Mouse (Mus musculus) embryo, embryonic 9.5 days (tissue): Measurements from ENCODE around the gene Ebf1.

Experiments
- DNase-seq: peaks from one replicate; pipeline ENCODE4 v3.0.0-alpha.2; 2017; ENCODE audit errors: extremely low spot score

The Ebf1 gene

DNA sequence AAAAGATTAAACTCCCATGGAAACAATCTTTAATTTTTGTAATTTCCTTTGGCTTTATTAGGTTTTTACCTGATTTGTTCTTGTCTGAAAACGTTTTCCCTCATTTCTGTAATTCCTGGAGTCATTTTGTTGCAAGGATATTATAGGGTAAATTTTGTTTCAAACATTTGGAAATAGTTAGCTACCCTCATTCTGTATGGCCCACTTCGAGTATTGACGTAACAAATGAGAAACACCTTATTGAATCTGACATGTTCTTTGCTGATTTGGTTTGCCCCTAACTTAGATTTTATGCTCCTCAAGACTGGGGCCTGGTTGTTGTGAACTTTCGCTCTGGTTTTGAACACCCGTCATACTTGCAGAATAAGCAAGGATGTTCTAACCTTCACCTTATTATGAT lies 120.9 kb downstream of the Ebf1 start:
- DNase-seq = no peak

DNA sequence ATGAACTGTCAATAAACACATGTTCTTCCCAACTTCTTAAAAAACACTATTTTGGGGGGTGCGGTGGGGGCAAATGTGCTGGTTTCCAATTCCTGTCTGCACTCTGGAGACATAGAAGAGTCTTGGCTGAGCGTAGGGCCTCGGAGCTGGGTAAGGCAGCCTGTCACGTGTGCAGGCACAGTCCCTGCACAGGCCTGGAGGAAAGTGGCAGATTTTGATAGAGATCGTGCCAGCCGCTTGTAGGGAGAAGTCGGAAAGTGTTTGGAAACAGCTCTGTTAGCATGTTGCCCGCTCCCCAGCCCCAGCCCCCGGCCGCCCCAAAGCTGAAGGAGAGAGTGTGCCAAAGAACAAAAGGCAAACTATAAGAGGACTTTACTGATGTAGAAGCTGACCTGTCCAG lies 121.7 kb downstream of the Ebf1 start:
- peak; percentile 20 for DNase-seq

DNA sequence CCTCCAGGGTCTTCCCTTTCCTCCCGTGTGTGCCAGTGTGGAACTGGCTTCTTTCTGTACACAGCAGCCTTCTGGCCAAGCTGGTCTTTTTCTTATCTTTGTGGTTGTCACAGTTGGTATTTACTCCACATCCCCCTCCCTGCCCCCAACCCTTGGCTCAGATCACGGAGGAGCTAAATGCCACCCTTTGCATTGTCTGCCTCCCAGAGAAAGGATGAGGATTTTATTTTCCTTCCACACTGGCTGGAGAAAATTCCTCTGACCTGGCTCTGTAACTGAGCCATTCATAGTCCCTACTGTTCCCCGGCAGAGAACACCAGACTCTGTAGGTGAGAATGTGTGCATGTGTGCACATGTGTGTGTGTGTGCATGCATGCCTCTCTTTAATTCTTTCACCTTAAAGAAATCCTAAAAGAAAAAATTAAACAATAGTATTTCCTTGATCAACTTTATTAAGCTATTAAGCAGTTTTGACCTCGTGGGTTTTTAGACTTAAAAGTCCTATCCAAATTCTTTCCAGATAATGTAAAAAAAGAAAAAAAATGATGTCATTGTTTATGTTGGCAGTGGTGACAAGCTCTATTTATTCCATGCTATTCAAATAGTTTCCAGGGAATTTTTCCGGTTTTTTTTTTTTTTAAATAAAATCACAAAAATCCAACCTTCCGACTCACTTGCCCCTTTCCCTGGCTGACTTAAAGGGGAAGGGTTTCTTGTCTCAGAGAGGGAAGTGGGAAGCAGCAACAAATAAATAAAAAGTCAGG lies 123.3 kb downstream of the Ebf1 start:
- no peak for DNase-seq

DNA sequence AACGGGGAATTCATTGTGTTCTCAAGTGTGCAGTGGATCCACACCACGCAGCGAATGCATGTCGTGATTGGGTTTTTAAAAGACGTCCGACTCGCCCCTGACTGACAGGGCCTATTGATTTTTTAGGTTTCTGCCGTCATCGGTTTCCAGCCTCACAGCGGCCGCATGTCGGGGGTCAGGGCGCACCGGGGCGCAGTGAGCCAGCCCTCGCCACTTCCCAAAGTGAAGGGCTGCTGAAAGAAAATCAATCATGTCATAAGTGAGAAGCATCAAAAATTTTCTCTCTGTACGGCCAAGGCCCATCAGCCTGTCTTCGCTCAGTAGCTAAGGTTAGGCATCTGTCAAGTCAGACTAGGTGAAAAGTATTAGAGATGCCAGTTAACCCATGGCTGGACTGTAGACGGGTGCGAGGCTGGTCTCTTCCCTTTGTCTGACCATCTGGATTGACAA lies 124.0 kb downstream of the Ebf1 start:
- DNase-seq = peak; percentile 37

DNA sequence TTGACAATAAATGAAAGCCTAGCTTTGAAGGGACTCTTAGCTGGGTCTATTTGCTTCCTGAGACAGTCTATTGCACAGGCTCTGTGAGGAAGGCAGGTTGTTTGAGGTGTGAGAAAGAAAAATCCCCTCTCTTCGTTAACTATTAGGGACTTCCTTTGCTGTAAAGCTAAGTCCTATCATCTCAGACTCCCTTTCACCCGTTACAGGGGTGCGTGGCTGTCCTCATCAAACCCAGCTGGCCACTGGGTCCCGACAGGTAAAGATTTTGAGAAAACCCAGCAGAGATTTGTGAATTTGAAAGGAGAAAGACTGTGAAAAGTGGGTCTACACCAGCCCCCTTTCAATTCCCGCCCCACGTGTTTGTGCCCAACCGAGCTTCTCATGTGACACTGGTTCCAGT lies 127.3 kb downstream of the Ebf1 start:
- DNase-seq = no peak

DNA sequence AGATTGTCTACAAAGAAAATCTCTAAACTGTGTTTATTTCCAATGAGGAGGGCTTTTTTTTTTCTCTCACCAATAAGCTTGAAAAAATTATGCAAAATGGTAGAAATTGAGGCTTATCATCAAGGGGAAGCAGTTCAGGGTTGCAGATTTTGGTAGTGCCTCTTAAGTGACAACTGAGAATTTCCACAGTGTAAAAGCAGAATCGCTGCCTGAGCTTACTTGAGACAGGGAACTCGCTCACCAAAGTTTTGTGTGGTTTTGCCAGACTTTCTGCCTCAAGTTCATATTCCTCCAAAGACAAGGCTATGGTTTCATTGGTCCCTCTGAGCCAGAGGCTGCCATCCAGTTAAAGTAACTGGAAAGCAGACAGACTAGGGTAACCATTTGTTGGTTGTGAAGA lies 128.8 kb downstream of the Ebf1 start:
- DNase-seq = no peak

DNA sequence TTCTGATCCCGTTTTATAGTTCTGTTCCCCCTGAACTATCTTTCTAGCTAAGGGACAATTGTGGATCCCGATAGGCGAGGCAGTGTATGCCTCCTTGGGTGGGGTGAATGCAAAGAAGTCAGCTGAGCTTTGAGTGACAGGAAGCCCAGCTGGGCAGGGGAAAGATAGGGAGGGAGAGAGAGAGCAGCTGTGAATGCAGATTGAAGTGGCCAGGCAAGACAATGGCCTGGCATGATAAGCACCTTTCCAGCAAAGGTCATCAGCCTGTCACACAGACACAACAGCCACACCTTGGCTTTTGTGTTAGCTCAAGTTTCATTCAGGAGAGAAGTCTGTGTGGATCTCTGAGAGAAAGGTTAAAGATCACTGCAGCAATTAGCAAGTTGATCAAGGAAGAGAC lies 129.6 kb downstream of the Ebf1 start:
- peak; percentile 34 for DNase-seq

DNA sequence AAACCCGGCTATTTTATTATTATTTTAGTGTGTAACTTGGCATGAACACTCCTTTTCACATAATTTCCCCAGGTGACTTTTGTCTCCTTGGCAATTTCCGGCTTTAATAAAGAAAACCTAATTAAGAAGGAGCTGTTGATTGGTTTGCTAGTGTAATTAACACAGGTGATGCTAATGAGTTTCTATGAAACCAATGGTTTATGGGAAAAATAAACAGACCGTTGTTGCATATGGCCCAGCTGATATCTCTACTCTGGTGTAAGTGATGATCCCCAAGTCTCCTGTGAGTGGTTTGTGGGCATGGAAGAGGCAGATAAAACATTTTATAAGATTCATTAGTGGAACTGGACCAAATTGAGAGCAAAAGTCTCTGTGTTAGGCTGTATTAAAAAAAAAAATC lies 132.2 kb downstream of the Ebf1 start:
- no peak for DNase-seq

DNA sequence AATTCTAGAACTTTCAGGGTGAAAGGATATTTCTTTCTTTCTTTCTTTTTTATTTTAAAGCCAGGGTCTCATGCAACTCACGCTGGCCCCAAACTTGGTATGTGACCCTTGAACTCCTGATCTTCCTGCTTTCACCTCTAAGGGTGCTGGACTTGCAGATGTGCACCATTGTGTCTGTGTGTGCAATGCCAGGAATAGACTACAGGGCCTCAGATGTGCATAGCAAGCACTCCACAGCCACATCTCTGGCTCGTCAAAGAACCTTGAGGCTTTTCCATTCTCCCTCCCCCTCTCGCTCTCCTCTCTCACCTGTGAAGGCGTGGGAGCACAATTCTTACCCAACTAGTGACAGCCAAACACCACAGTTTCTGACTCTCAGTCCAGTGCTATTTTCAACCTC lies 137.2 kb downstream of the Ebf1 start:
- no peak for DNase-seq

DNA sequence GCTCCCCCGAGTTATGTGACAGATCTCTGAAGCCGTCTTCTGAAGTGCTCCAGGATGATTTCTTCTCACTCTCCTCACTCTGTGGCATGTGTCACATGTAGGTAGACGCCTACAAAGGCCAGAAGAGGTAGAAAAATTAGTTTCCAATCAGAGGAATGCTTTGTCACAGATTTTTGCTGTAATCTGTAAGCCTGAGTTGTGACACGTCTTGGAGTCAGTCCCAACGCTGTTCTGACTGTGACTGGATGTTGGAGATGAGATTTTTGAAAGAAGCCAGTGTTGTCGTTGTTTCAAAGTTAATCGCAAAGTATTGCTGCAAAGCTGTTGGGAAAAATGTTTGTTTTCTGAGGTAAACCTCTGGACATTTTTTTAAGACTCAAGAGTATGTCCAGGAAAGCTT lies 139.2 kb downstream of the Ebf1 start:
- no peak for DNase-seq

DNA sequence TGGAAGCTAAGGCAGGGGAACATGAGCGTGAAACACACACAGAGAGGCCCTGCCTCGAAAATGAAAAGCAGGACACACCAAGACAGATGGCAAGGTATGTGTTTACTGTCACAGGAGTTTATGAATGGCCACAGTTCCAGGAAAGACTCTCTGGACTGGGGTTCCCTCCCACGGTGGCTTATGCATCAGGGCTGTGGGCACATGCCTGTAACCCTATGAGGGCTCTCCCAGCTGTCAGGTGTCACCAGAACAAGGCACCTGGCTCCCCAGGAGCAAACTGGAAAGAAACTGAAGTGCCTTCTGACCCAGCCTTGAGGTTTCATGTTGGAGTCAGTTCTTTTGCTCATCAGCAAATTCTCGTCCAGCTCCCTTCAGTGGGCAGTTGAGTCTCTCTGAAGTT lies 141.7 kb downstream of the Ebf1 start:
- no peak for DNase-seq

DNA sequence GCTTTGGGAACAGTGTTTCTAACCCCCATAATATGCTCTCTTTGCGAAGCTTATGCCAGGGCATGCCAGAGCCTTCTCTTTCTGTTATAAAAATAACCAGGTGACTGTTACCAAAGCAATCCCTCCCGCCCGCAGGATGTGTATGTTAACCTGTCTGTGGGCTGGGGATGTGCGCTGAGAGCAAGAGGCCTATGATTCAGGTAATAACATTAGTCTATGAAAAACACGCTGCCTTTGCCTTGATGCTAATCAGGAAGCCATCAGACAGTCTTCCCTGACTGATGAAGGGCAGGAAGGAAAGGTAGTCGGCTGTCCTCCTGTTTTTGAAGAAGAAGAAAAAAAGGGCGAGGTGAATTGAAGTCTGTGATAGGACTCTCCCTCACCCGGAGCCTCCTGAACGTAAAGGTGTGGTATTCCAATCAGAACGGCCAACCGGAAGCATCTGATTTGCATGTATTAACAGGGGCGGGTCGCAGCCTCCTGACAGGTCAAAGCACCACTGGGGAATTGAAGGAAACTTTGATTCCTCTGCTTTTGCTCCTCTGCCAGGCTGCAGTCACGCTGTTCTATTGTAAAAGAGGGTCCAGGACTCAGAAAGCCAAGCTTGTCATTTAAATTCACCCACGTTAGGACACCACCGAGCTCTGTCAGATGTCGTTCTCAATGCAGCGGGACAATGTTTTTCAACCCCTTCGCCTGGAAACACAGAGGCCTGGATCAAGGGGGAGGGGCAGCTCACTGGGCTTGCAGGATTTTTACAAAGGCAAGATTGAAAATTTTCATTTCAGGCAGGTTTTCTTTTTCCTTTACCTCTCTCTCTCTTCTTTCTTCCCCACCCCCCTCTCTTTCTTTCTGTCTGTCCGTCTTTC lies 144.2 kb downstream of the Ebf1 start:
- DNase-seq = peak; percentile 31

DNA sequence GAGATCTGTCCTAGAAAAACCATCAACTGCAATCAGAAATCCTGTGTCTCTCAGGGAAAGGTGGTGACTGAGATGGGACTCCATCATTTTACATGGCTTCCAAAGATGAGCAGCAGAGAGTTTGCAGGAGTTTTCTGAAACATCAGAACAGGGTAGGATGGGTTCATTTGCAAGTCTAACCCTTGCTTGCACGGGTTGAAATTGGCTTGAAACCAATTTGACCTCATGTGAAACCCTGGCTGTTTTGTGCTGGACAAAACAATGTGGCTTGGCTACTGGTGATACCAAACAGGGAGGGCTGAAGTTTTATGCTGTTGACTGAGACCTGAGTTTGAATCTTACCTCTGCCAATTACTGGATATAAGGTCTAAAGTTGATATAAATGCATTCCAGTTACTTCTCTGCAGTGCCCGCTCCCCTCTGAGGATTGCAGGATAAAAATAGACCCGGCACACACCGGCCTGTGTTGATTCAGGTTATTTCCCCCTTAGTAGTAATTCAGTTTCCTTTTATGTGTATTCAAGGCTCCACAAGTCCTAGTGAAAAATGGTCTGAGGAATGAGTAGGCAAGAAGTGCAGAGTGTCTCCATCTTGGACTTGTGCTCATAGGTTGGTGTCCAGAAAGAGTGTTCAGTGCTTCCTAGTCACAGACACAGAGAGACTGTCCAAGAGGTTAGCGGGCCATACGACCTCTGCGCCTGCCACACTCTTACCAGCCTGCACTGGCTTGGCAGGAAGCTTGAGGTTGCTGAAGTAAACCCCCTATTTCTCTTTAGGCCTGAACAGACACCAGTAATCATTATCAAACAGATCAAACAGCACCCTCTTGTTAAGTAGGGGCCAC lies 147.1 kb downstream of the Ebf1 start:
- DNase-seq = no peak

DNA sequence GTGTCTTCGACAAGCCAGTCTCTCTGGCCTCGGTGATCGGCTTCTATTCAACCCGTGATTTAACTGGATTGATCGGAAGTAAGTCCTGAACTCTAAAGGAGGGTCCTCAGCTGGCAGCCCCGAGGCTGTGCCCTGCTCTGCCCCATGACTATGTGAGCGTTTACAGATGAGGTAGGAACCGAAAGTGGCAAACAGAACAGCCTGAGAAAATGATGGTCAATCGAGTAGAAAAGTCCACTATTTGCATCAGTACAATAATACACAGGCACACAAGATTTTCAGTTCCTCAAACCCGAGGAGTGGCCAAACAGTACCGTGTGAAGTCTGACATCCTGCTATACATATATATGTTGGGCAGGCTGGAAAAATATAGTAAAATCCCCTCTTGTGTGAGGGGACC lies 147.9 kb downstream of the Ebf1 start:
- no peak for DNase-seq

DNA sequence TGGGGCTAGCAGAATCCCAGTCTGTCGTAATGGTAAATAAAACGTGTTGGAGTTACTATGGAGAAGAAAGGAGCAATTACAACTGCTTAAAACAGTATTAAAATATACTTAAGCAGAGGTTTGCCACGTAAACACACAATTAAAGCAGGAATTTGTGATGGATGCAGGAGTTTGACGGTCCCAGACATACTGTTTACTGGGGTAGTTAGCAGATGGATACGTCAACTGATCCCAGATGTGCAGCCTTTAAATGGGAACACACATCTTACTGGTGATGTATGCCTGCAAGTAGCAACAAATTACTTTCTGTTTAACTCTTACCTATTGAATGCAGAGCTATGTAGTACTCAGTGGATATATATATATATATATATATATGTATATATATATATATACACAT lies 149.1 kb downstream of the Ebf1 start:
- DNase-seq = no peak

DNA sequence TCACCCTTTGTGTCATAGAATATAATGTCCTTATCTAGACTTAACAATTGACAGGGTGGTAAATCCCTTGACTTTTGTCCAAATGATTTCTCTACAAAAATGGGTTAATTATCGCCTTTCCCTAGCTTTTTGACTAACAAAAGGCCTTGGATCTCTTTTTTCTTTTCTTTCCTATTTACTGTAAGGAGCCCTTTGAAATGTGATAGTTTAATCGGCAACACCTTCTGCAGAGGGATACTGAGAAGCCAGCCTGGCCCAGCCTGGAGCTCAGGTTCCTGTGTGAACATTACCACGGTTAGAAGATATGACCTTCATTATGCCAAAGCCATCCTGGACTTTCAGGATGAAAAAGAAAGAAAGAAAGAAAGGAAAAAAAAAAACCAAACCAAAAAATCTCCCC lies 150.2 kb downstream of the Ebf1 start:
- no peak for DNase-seq

DNA sequence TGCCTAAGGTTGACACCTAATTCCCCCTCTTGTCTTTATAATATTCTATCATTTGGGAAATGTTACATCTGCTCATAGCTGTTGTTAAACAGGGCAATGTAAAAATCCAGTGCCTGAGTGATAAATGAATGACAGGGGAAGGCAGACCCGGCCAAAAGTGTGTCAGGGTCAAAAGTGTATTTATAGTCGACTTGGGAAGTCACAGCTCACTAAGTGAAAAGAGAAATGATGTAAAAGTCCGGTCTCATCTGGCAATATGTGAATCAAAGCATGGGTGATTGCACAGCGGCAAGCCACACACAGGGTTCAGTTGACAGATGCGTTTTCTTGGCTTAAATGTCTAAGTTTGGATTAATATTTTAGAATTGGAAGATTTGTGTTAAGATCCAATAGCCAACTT lies 151.2 kb downstream of the Ebf1 start:
- no peak for DNase-seq

DNA sequence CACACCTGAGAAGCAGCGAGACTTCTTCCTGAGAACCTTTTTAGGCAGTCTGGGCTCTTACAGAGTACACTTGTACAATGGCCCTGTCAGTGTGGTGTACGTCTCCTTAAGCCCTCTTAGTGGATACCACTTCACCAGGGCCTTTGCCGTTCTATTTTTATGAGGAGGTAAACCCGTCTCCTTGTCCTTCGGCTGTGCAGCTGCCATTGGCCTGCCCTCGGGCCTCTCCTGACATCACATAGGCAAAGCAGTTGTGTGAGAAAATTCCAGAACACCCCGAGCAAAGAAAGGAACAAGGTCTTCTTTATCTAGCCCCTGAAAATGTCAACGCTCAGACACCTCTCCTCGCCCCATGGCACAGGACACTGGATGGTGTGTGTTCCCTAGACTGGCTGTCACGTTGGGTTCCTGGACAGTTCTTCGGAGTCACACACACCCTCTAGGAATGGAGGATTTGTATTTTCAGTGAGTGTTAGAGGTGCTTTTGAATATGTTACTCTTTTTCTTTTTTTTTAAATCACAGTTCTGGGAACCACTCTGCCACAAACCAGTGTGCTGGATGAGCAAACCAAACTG lies 154.0 kb downstream of the Ebf1 start:
- no peak for DNase-seq

DNA sequence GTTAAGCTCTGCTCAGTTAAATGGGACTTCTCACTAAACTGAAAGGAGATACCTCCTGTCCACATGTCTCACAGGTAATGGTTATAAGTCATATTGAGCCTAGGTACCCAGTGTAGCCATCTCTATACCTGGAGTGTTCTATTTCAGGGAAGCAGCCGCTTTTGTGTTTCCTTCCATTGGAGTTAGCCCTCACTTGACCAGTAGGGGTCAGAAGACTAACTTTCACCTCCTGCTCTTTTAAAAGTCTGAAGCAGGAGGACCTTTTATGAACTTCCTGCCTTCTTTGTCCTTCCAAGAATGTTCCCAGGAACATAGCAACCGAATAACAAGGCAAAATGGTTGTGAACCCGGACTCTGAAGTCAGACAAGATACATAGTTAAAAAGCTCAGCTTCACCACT lies 157.3 kb downstream of the Ebf1 start:
- DNase-seq = no peak

DNA sequence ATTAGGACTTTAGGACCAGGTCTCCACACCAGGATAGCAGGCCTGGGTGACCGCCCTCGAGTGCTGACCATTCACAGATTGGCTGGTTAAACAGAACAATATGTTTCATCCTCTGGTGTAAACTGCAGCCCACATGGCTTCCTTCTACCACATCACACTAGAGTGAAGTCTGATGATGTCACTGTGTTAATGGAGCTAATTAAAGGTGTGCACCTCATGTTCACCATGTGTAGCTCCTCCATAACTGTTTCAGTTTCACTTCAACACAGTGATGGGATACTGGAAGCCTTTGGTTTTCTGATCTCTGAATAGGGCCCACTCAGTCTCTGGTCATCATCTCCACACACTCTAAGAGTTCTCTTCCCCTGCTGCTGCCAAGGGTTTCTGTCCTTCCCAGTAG lies 158.4 kb downstream of the Ebf1 start:
- DNase-seq = no peak

DNA sequence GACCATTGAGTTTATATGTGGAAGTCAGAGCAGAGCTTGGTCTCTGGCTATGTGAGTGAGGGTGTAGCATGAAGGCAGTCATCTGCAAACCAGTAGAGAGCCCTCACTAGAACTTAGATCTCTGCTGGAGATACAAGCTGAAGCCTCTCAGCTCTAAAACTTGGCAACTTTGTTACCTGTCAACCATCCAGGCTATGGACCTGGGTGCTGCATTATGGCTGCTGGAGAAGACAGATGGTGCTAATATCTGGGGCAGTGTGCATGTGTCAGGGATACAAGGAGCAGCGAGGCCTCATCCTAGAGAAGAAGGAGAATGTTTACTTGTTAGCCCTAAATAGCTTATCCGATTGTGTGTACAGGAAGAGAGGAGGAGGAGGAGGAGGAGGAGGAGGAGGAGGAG lies 159.4 kb downstream of the Ebf1 start:
- no peak for DNase-seq
